Mouse (Mus musculus) CH12.LX (cell line): Measurements from ENCODE around the gene Adgrl1. TPM values are rescaled to one million over a fixed set of nuclear protein-coding genes. Genes with fewer than 3 reads are reported as not detected.

Experiments used
- DNase-seq: peaks from one replicate; pipeline ENCODE4 v3.0.0-alpha.2; 2013; ENCODE audit errors: extremely low read depth
- H3K27ac ChIP-seq: 2 replicates; pipeline ENCODE4 v1.5.1; 2012; ENCODE audit warnings: low read depth, mild to moderate bottlenecking, control low read depth, moderate library complexity; ENCODE audit not compliant: insufficient read depth
- H3K27me3 ChIP-seq: replicated peaks from 2 replicates; pipeline ENCODE3; 2012; ENCODE audit warnings: inconsistent platforms
- H3K36me3 ChIP-seq, 2 experiments: replicated peaks in 1 of 2; 2 replicates each; pipeline versions ENCODE3 to v1.6.1; 2012; ENCODE audit warnings: inconsistent platforms in 1 of 2, low read length in 1 of 2, mild to moderate bottlenecking in 1 of 2, mixed read lengths in 1 of 2, moderate library complexity in 1 of 2; ENCODE audit not compliant: control insufficient read depth in 1 of 2, insufficient read depth in 1 of 2
- H3K4me1 ChIP-seq, 2 experiments: 2 replicates each; pipeline ENCODE4 v1.6.1; 2012; ENCODE audit warnings: inconsistent platforms in 1 of 2, moderate library complexity in 1 of 2; ENCODE audit not compliant: insufficient read depth in 2 of 2, control insufficient read depth in 1 of 2
- H3K4me2 ChIP-seq: 2 replicates; pipeline ENCODE4 v1.6.1; 2012; ENCODE audit warnings: low read depth, mild to moderate bottlenecking, control low read depth; ENCODE audit not compliant: poor library complexity, insufficient read depth, severe bottlenecking
- H3K4me3 ChIP-seq, 3 experiments: fragments of 150-350 bp in 1 of 3; sonication (generic) in 1 of 3; replicated peaks in 1 of 3; 2 replicates each; pipeline versions ENCODE3 to v1.5.1; 2011 to 2012; ENCODE audit warnings: low read depth in 2 of 3, low read length in 2 of 3, mild to moderate bottlenecking in 2 of 3, moderate library complexity in 2 of 3, control low read depth in 1 of 3, improper control_type of control experiment in 1 of 3, inconsistent platforms in 1 of 3, mixed read lengths in 1 of 3; ENCODE audit not compliant: poor library complexity in 1 of 3
- H3K79me2 ChIP-seq: replicated peaks from 2 replicates; pipeline ENCODE4 v1.6.1; 2012; ENCODE audit warnings: mild to moderate bottlenecking, moderate library complexity; ENCODE audit not compliant: control insufficient read depth, poor library complexity, insufficient read depth, severe bottlenecking; ENCODE audit errors: extremely low read depth
- H3K9ac ChIP-seq: 2 replicates; pipeline ENCODE4 v1.6.1; 2012; ENCODE audit warnings: low read depth, mild to moderate bottlenecking, control low read depth, moderate library complexity; ENCODE audit not compliant: insufficient read depth
- H3K9me3 ChIP-seq: replicated peaks from 2 replicates; pipeline ENCODE3; 2012; ENCODE audit warnings: low read length, inconsistent platforms, mixed read lengths
- BHLHE40 ChIP-seq: IDR thresholded peaks from 2 replicates; pipeline ENCODE4 v1.6.1; 2011; ENCODE audit warnings: mild to moderate bottlenecking, low read depth, low read length, improper control_type of control experiment
- CHD2 ChIP-seq: IDR thresholded peaks from 2 replicates; pipeline ENCODE4 v1.6.1; 2011; ENCODE audit warnings: low read length, improper control_type of control experiment
- CTCF ChIP-seq, 2 experiments: IDR thresholded peaks in 1 of 2; conservative IDR thresholded peaks in 1 of 2; 2 replicates each; pipeline ENCODE4 v1.5.1; 2011 to 2012; ENCODE audit warnings: low read depth in 2 of 2, low read length in 2 of 2, improper control_type of control experiment in 1 of 2, inconsistent platforms in 1 of 2, mild to moderate bottlenecking in 1 of 2, moderate library complexity in 1 of 2
- E2F4 ChIP-seq: IDR thresholded peaks from 2 replicates; pipeline ENCODE4 v1.6.1; 2011; ENCODE audit warnings: low read depth, low read length, improper control_type of control experiment; ENCODE audit not compliant: insufficient replicate concordance
- IRF4 ChIP-seq: IDR thresholded peaks from 2 replicates; pipeline ENCODE4 v1.6.1; 2014; ENCODE audit warnings: low read depth, mild to moderate bottlenecking, inconsistent platforms, low read length, improper control_type of control experiment
- JUN ChIP-seq: IDR thresholded peaks from 2 replicates; pipeline ENCODE4 v1.6.1; 2011; ENCODE audit warnings: low read depth, mild to moderate bottlenecking, low read length, improper control_type of control experiment, moderate library complexity; ENCODE audit not compliant: insufficient read depth
- KAT2A ChIP-seq: IDR thresholded peaks from 2 replicates; pipeline ENCODE4 v1.6.1; 2012; ENCODE audit warnings: low read length, improper control_type of control experiment, inconsistent platforms; ENCODE audit not compliant: insufficient replicate concordance
- MAFK ChIP-seq: IDR thresholded peaks from 2 replicates; pipeline ENCODE4 v1.6.1; 2011; ENCODE audit warnings: low read length, improper control_type of control experiment; ENCODE audit not compliant: insufficient replicate concordance
- MAX ChIP-seq: IDR thresholded peaks from 2 replicates; pipeline ENCODE4 v1.6.1; 2011; ENCODE audit warnings: low read length, improper control_type of control experiment
- MAZ ChIP-seq: IDR thresholded peaks from 2 replicates; pipeline ENCODE4 v1.6.1; 2012; ENCODE audit warnings: low read depth, mild to moderate bottlenecking, inconsistent platforms, low read length, improper control_type of control experiment, moderate library complexity
- MEF2A ChIP-seq: IDR thresholded peaks from 2 replicates; pipeline ENCODE4 v1.6.1; 2014; ENCODE audit warnings: low read depth, mild to moderate bottlenecking, inconsistent platforms, low read length, improper control_type of control experiment, borderline replicate concordance
- MXI1 ChIP-seq: IDR thresholded peaks from 2 replicates; pipeline ENCODE4 v1.6.1; 2011; ENCODE audit warnings: mild to moderate bottlenecking, low read depth, low read length, improper control_type of control experiment
- NELFE ChIP-seq: IDR thresholded peaks from 2 replicates; pipeline ENCODE4 v1.6.1; 2011; ENCODE audit warnings: low read depth, low read length, improper control_type of control experiment
- NRF1 ChIP-seq: IDR thresholded peaks from 2 replicates; pipeline ENCODE4 v1.6.1; 2014; ENCODE audit warnings: low read depth, mild to moderate bottlenecking, inconsistent platforms, low read length, improper control_type of control experiment, moderate library complexity
- POLR2A ChIP-seq: IDR thresholded peaks from 2 replicates; pipeline ENCODE4 v1.6.1; 2011; ENCODE audit warnings: low read depth, mild to moderate bottlenecking, improper control_type of control experiment, low read length
- POLR2AphosphoS2 ChIP-seq: IDR thresholded peaks from 2 replicates; pipeline ENCODE4 v1.6.1; 2011; ENCODE audit warnings: low read depth, low read length, improper control_type of control experiment
- SMC3 ChIP-seq: IDR thresholded peaks from 2 replicates; pipeline ENCODE4 v1.6.1; 2011; ENCODE audit warnings: low read depth, low read length, improper control_type of control experiment
- TBP ChIP-seq: conservative IDR thresholded peaks from 2 replicates; pipeline ENCODE4 v1.6.1; 2011; ENCODE audit warnings: low read depth, low read length, improper control_type of control experiment
- TCF12 ChIP-seq: IDR thresholded peaks from 2 replicates; pipeline ENCODE4 v1.6.1; 2014; ENCODE audit warnings: low read depth, mild to moderate bottlenecking, inconsistent platforms, low read length, improper control_type of control experiment
- ZC3H11A ChIP-seq: IDR thresholded peaks from 2 replicates; pipeline ENCODE4 v1.6.1; 2012; ENCODE audit warnings: low read depth, mild to moderate bottlenecking, inconsistent platforms, low read length, improper control_type of control experiment
- ZNF384 ChIP-seq: IDR thresholded peaks from 2 replicates; pipeline ENCODE4 v1.6.1; 2012; ENCODE audit warnings: low read depth, low read length, improper control_type of control experiment, inconsistent platforms
- dilution Hi-C: fragments of 300-500 bp; cut with MboI; formaldehyde crosslinking; loops from 2 replicates; pipeline ENCODE4 v1.14.3; 2020; ENCODE audit warnings: low sequenced_read_pairs; ENCODE audit not compliant: extremely low pct_unique_long_range_greater_than_20kb, extremely low pct_ligation_motif_present
- in situ Hi-C: fragments of 300-500 bp; cut with MboI; formaldehyde crosslinking; loops from 3 replicates; pipeline ENCODE4 v1.14.3; 2019; ENCODE audit warnings: low sequenced_read_pairs, low pct_ligation_motif_present, low pct_unique_long_range_greater_than_20kb, mixed read lengths
- polyA plus RNA-seq: library from polyadenylated mRNA; unstranded; fragments of >175 nt; gene quantifications from 2 replicates; pipeline ENCODE4 v1.2.1, GENCODE M21; 2012; ENCODE audit warnings: low read depth; ENCODE audit not compliant: insufficient read length
- total RNA-seq, 2 experiments: library from RNA; depleted of rRNA; stranded (reverse); fragments of 300-350 nt in 1 of 2; fragments of >200 nt in 1 of 2; gene quantifications; 2 replicates each; pipeline ENCODE4 v1.2.3; 2012 to 2014

Adgrl1 gene
- total and polyA plus RNA-seq, 3 experiments, result 4.4 to 14.8 (median 14.5) TPM

GRCm38 (mm10) chr8:83980250-83980649, 80.3 kb downstream of the Adgrl1 start:
- in situ Hi-C loops, result no loop called here

GRCm38 (mm10) chr8:83980845-83981244, 80.9 kb downstream of the Adgrl1 start:
- H3K9me3 ChIP-seq, result no peaks in the 10 kb centered on the region
- no peak overlapping the region for H3K4me2 ChIP-seq
- no peaks in the 10 kb centered on the region for H3K79me2 ChIP-seq
- H3K27ac ChIP-seq, result no peak overlapping the region
- in situ Hi-C loops, result no loop called here
- no peaks in the 10 kb centered on the region for H3K27me3 ChIP-seq
- H3K36me3 ChIP-seq, result peaks cover 25 to 52% of the 10 kb centered on the region in 2 experiments
- H3K4me3 ChIP-seq, result no peak overlapping the region
- peaks cover 2 to 37% of the 10 kb centered on the region in 2 experiments; a peak in 3 of 4 replicates for H3K4me1 ChIP-seq
- no peak for TF ChIP-seq BHLHE40
- peak in 1 of 2 experiments; percentile 11; a peak in 1 of 4 replicates for TF ChIP-seq CTCF (conservative IDR thresholded peaks at IDR 0.05 in 1 of 2, IDR thresholded peaks at IDR 0.05 in 1 of 2; ENCODE audit: low read depth in 2 of 2, low read length in 2 of 2)
- no peak for DNase-seq
- no peak overlapping the region for H3K9ac ChIP-seq
- dilution Hi-C loops, result no loop called here

More at GRCm38 (mm10) chr8:83980250-83980649, 80.3 kb downstream of the Adgrl1 start:
- TF ChIP-seq SMC3, result no peak
- no peak for TF ChIP-seq MAFK
- TF ChIP-seq IRF4, result no peak
- TF ChIP-seq POLR2A, result no peak
- no peak overlapping the region for H3K27ac ChIP-seq
- H3K4me3 ChIP-seq, result no peak overlapping the region
- dilution Hi-C loops, result no loop called here
- no peak overlapping the region for H3K4me2 ChIP-seq
- H3K9ac ChIP-seq, result no peak overlapping the region
- no peaks in the 10 kb centered on the region for H3K27me3 ChIP-seq
- H3K36me3 ChIP-seq, result peaks cover 25 to 49% of the 10 kb centered on the region in 2 experiments
- peaks cover 2 to 35% of the 10 kb centered on the region in 2 experiments; a peak in 3 of 4 replicates for H3K4me1 ChIP-seq
- no peak for DNase-seq
- H3K9me3 ChIP-seq, result no peaks in the 10 kb centered on the region
- no peaks in the 10 kb centered on the region for H3K79me2 ChIP-seq

DNA sequence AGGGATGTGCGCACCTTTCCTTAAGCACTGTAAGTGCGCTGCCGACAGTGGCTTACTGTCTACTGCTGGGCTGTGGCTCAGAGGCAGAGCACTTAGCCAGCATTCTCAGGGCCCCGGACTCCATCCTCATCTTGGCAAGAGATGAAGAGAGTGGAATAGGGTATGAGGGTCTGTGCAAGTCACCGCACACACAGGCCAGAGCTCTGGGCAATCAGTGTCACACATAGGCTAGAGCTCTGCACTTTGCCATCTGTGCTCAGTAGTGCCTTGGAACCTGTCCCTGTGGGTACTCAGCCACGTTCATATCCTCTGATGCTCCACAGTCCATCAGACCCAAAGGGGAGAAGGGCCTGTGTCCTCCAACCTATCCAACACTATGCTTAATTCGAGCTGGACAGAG, 81.6 kb downstream of the Adgrl1 start:
- H3K27ac ChIP-seq, result no peak overlapping the region
- no peaks in the 10 kb centered on the region for H3K79me2 ChIP-seq
- no peak overlapping the region for H3K9ac ChIP-seq
- dilution Hi-C loops, result no loop called here
- H3K4me1 ChIP-seq, result peaks cover 2 to 40% of the 10 kb centered on the region in 2 experiments; a peak in 3 of 4 replicates
- peaks cover 25 to 58% of the 10 kb centered on the region in 2 experiments for H3K36me3 ChIP-seq
- TF ChIP-seq BHLHE40 (no peak), NRF1 (no peak), TBP (no peak), MAZ (no peak), E2F4 (no peak), CHD2 (no peak), JUN (no peak), ZNF384 (no peak), POLR2AphosphoS2 (no peak), MAFK (no peak), MXI1 (no peak), NELFE (no peak), ZC3H11A (no peak), MEF2A (no peak), MAX (no peak), SMC3 (no peak), KAT2A (no peak), TCF12 (no peak)
- TF ChIP-seq, all 38 proteins: peak for 0
- no peak overlapping the region for H3K4me2 ChIP-seq
- no peaks in the 10 kb centered on the region for H3K9me3 ChIP-seq
- in situ Hi-C loops, result no loop called here
- no peaks in the 10 kb centered on the region for H3K27me3 ChIP-seq
- no peak overlapping the region for H3K4me3 ChIP-seq
- no peak for DNase-seq
